Mouse (Mus musculus) lung, adult 2 months (tissue): ENCODE measurements around the gene Adgrv1.

Source experiments
- CTCF ChIP-seq: fragments of 200-500 bp; IDR thresholded peaks from 2 replicates; pipeline ENCODE4 v1.5.1; 2011; ENCODE audit warnings: mild to moderate bottlenecking, low read length, control low read depth; ENCODE audit not compliant: insufficient read depth
- POLR2A ChIP-seq: fragments of 200-500 bp; IDR thresholded peaks from 2 replicates; pipeline ENCODE4 v1.6.1; 2011; ENCODE audit warnings: low read depth, mild to moderate bottlenecking, control low read depth, low read length, borderline replicate concordance; ENCODE audit errors: extremely low read depth

DNA sequence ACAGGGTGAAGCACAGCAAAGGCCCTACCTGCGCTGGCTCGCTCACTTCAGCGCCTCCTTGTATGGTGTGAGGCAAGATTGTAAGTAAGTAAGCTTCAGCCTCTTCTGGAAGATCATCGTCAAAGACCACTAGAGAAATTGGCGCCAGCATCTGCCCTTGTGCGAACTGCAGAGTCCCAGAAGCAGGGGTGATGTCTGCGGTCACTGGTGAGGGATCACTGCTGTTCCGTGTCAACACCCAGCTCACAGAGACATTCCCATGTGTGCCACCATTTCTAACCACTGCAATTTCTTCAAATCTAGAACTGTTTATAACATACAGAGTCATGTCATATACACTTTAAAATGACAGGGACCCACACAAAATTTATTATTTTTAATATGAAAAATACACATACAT, 54.3 kb downstream of the Adgrv1 start:
- TF ChIP-seq POLR2A (no peak), CTCF (no peak)
